Mouse (Mus musculus) urinary bladder, postnatal 25 days (tissue): ENCODE measurements around the gene Snap91.
A peak's percentile ranks its signal among the peaks of the same experiment; 100 is the strongest.

Source experiments
- DNase-seq: peaks from one replicate; pipeline ENCODE4 v3.0.0; 2022; ENCODE audit warnings: low spot score

The Snap91 gene

DNA sequence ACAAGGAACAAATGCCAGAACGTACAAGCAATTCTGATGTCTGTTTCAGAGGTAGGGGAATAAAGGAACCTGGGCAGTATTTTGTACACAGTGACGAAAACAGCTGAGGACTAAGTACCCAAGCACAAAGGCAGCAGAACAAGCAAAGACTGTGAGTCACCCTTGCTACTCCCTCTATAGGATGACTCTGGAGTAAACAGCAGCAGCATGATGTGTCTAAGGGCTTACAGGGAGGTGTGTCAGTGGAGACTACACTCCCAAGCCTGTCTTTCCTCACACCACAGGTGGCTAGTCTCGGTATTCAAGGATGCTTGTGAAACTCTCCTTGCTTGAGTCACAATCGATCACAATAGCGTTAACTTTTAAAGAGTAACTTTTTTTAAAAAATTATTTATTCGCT is 66.1 kb downstream of the Snap91 start:
- DNase-seq, result no peak

DNA sequence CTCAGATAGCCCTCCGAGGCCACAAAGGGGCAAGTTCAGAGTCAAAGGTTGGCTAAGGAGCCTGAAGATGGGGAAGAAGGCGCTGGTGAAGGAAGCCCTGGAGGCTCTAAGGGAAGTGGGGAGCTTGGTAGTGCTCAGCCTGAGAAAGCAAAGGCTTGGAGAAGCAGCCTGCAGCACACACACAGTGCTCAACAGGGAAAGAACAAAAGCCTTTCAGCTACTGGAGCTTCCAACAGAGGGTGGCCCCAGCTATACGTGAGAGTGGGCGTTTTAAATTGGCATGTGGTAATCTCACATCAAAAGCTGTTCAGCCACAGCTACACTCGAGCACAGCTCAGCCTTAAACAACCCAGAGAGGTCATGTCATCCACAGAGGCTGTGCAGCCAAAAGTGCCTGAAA is 67.1 kb downstream of the Snap91 start:
- DNase-seq, result no peak

DNA sequence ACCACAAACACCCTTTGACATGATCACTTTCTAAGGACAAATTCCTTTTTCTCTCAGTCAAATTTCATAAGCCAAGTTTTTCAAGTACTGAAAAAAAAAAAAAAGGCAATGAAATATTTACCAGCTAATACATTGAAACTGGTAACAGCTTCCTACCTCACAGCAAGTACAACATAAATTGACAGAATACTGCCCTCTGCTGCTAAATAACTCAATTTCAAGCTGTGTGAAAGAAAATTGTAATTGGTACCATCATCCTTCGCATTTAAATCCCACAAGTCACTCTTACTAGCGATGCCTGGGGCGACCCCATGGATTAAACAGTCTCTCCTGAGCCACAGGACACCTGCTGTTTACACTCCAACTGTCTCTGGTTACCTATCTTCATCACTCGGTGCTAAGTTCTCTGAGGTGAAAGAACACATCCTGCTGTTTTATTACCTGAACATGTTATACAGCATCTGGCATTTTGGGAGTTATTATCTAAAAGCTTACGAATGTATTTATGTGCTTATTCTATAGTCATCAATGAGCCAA is 69.7 kb downstream of the Snap91 start:
- no peak for DNase-seq

DNA sequence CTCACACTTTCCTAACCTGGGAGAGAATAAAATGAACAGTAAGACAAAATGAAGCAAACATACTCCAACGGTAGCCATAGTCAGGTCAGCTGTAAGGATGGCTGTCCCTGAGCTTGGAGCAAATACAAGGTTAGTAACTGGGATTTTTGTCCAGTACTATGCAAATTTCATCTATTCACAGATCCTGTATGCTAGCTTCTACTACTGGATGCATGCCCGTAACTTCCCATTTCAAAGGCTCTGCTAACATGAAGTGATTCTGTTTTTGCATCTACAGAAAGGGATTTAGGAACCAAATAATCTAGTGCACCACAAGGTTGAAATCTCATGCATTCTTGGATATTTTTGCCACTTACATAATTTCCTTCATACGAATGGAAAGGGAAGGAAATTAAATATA is 70.2 kb downstream of the Snap91 start:
- no peak for DNase-seq

DNA sequence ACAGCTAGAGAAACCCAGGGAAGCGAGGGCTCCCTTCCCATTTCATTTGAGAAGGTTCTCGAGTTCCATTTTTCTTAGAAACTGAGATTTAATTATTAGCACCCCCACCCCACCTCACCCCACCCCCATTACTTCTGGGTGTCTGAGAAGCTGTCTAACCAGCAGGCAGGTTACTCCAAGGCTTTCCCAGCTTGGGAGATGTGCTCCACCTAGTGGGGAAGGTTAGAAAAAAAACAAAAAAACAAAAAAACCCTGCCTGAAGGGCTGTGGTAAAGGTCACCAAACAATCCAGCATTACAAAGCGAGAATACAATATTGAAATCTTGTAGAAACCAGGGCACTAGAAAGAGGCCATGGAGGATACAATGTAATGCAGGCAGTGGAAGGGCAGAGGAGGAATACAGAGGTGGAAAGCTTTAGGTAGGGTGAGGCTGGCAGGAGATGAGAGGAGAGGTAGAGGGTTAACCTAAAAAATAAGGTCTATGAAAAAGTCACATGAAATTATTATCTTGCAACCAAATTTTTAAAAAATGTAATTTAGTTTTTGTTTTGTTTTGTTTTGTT is 79.8 kb downstream of the Snap91 start:
- no peak for DNase-seq

GRCm38 (mm10) chr9:86799099-86799498 is 81.4 kb downstream of the Snap91 start:
- DNase-seq, result no peak

- DNase-seq, result no peak
Measured at GRCm38 (mm10) chr9:86798686-86799085, 81.8 kb downstream of the Snap91 start.

DNA sequence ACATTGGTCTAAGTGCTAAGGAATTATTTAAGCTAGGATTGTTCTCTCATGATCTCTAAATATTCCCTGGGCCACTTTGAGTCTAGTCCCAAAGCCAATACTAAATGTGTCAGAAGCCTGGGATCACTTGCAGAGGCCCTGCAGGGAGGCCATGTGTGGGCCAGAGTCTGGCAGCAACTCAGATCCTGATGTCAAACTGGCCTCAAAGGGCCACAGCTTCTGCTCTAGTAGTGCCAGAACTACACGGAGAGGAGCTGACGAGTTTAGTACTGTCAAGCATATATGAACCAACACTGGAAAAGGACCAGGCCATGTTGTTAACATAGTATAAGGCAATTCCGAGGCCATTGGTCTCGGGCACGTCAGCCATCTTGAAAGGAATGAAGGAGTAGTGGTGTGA is 82.3 kb downstream of the Snap91 start:
- DNase-seq, result no peak

DNA sequence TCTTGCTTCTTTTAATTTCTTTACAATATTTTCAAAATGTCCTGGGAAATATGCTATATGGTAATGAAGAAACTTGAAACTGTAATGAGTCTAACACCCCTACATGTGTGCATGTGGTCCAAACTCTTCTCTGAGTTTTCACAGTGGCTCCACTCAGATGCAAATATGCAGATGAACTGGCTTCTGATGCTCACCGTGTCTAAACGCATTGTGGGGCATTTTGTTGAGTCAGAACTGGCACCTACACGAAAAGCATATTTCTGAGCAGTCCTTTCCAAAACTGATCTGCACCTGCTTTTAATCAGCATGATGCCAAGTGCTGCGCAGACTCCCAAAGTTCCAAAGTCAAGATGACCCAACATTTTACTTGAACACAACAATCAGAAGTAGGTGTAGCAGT is 82.9 kb downstream of the Snap91 start:
- no peak for DNase-seq

DNA sequence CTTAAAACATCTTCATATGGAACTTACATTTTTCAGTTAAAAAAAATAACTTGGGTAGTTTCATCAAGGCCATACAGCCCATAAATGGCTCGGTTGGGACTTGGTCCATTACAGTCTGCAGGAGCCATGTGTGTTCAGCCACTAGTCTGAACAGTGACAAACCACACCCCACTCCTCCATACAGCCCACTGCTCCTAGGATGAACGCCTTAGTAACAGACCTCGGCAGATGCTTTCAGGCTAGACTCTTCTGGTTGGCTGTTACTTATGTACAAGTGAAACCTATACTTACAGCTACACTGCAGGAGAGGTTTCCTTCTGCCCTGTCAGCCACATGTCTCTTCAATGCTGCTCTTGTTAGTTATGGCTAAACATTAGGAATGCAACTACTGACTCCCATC is 85.2 kb downstream of the Snap91 start:
- no peak for DNase-seq

DNA sequence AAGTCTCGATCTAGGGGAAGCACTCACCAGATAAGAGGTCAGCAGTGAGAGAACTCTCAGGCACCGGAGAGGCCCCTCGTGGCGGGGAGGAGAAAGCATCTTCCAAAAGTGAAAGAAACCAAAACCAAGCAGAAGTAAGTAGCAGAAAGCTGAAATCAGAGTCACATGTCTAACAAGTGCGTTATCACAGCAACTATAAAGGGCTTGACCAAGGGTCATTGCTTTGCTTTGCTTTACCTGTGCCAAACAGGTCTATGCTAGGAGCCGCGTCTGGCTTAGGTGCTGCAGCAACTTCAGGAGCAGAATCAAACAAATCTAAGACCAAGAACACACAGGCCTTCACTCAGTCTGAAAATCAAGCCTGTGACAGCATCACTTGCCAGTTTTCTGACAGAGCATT is 88.5 kb downstream of the Snap91 start:
- DNase-seq, result no peak

DNA sequence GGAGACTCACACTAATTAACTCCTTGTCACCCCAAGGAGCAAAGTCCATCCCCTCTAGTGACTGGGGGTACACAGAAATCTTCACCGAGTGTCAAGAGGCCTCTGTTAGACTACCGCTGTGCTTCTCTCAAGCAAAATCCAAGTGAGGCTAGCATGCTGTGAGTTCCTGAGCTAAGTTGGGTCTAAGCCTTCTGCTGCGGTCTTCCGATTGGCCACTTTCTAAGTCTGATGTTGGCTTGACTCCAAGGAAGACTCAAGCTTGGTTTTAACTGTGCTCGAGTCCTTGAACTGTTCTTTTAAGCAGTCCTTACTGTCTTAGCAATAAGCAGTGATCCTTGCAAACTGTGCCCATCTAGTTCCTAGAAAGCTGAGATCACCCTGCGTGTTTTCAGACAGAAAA is 91.3 kb downstream of the Snap91 start:
- DNase-seq, result no peak

DNA sequence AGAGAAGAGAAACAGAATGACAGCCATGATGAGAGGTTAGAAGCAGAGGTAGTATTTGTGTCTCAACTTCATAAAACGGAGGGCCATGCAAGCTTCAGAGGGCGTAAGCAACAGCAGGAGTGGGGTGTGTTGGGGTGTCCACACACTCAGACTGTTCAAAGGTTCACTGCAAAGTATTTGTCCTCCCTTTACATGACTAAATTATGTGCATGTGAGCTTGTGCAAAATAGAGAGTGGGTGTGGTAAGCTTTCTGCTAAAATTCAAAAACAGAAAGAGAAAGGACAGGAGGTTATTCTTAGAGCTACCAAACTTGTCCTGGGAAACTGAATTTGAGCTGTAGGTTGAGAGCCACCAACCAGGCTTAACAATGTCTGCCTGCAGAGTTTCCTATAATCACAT is 97.6 kb downstream of the Snap91 start:
- no peak for DNase-seq

- DNase-seq, result no peak
Measured at GRCm38 (mm10) chr9:86781426-86781825, 99.0 kb downstream of the Snap91 start.

DNA sequence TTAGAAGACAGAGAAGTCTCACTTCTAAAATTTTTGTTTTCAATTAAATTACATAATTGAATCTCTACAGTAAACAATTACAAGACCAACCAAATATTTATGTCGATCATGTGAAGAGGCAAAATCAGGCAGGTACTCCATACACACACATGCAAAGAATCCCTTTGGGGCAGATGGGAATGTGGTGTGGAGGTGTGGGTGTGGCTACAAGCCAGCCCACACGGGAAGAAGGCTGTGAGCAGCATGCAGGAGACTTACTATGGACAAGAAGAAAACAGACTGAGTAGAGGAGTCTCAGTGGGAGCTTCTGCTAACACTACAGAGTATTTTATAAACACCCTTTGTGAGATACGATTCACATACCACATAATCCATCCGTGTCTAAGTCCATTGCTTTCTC is 102.2 kb downstream of the Snap91 start:
- no peak for DNase-seq

DNA sequence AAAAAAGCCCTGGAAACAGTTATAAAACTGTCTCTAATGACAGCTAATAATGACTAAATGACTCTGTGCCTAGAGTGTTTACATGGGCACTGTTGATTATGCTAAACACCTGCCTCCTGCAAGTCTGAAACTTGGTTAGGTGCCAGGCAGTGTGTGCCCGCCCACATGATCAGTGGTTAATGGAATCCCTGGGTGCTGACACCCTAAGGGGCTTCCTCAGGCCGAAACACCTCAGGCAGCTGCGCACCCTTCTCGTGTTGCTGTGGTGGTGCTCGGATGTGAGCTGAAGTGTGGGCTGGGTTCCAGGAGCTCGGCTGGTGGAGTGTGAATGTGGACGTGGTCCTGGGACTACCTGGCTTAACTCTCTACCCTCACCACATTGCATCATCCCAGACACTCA is 103.1 kb downstream of the Snap91 start:
- no peak for DNase-seq

GRCm38 (mm10) chr9:86775374-86775773 is 105.1 kb downstream of the Snap91 start:
- no peak for DNase-seq

GRCm38 (mm10) chr9:86773996-86774395 is 106.5 kb downstream of the Snap91 start:
- no peak for DNase-seq

- no peak for DNase-seq
Measured at GRCm38 (mm10) chr9:86772897-86773296, 107.6 kb downstream of the Snap91 start.

- DNase-seq, result no peak
Measured at GRCm38 (mm10) chr9:86766991-86767390, 113.5 kb downstream of the Snap91 start.

GRCm38 (mm10) chr9:86764002-86764401 is 116.5 kb downstream of the Snap91 start:
- DNase-seq, result no peak

DNA sequence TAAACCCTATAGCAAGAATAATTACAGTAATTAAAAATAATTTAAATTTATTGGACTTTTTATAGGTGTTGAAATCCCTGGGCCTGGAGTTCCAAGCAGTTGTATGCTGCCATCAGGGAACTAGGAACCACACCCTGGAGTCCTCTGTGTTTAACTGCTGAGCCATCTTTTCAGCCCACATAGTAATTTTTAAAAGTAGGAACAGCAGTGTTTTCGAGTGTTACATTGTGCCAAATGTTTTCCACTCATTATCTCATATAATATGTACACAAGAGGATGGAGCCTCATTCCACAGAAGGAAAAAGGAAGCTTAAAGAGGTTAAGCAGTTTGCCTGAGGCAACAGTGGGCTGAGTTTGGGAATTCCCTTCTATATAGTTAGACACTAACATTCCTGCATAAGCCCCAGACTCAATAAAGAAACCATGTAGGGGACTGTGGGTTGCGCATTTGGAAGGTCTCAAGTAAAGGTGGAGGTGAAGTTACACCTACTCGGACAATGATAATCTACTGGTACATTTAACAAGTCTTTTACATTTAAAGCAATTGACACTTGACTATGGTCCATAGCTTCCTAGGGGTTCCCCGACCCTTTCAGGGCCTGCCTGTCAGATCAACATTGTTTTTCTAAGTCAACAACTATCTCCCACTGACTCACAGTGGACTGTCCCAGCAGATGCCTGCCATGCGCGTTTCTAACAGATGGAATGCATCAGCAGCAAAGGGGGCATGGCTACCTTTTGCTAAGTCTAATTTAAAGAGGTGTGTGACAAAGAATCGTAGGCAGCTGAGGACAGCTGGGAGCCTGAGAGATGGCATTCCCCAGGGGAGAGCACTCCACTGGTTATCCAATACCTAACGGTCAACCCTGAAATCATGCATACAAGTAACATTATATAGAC is 117.7 kb downstream of the Snap91 start:
- no peak for DNase-seq

DNA sequence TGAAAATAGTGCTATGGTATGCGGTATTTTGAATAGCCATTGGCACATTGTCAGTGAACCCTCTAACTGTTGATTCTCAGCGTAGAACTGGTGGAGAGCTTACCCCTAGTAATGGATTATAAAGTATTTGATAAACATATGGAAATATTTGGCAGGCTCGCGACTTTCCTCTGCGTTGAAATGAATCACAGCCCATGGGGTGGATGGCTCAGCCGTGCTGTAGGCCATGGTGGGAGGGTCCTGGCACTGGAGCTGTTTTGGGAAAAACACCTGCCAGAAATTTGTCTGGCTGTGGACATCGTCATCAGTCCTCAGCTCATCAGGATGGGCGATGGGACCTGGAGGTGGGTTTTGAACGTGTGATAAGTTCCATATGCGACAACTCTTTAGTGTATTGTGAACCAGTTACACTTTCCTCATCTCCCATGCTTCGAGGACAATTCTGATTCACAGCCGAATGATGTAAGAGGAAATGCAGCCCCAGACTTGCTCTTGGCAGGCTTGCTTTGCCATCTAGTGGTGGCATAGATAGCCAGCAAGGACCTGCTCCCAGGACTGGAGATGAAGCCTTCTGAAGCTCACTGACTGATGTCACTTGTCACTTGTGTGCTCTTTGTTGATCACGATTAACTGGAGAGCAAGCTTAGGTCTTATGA is 134.4 kb downstream of the Snap91 start:
- peak; percentile 35 for DNase-seq
